Mouse (Mus musculus) cerebellum, postnatal 4 days (tissue): ENCODE data around the gene Igf2r.
A peak's percentile ranks its signal among the peaks of the same experiment; 100 is the strongest.
"Not testable (repeated sequence)": the region's sequence is repeated elsewhere in the genome, so short reads cannot be mapped to it uniquely, and the experiment has no call there.

Experiments
- DNase-seq, 2 experiments: peaks; one replicate each; pipeline ENCODE4 v3.0.0; 2022; ENCODE audit warnings: low spot score in 2 of 2, mixed read lengths in 1 of 2

Gene Igf2r

GRCm38 (mm10) chr17:12718251-12718650 lies 51.2 kb downstream of the Igf2r start:
- DNase-seq = no peak

DNA sequence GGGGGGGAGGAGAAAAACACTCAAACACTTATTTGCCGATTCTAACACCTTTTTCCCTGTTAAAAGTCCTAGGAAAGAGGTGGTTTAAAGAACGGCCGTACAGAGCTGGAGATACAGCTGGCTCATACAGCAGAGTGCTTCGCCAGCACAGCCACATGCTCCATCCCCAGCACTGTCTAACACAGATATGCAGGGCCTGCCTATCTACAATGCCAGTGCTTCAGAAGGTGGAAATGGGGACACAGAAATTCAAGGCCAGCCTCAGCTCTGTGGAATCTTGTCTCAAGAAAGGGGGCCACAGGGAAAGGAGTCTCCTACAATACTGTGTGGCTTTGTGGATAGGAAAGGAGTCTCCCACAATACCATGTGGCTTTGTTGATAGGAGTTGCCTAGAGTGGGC lies 52.0 kb downstream of the Igf2r start:
- no peak for DNase-seq

GRCm38 (mm10) chr17:12715032-12715431 lies 54.4 kb downstream of the Igf2r start:
- DNase-seq = no peak

- DNase-seq = no peak
These were observed 55.3 kb downstream of the Igf2r start for GRCm38 (mm10) chr17:12714080-12714561.

DNA sequence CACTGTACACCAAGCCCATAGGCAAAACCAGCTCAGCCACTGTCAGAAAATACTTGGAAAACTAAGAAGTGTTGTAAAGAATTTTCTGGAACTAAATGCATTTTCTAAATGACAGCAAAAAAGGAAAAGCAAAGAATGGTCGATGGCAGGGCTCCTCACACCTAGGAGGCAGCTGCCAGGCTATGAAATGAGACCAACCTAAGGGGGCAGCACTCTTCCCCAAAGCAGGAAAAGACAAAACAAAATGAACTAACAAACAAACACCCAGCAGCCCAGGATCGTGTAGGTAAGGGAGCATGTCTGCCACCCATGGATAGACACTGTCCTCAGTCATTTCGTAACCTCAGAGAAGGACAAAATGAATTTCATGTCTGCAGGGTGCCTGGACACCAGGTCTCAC lies 56.5 kb downstream of the Igf2r start:
- no peak for DNase-seq

GRCm38 (mm10) chr17:12712191-12712590 lies 57.3 kb downstream of the Igf2r start:
- DNase-seq = no peak

- DNase-seq = no peak
These were observed 58.5 kb downstream of the Igf2r start for GRCm38 (mm10) chr17:12710976-12711375.

- no peak for DNase-seq
These were observed 59.2 kb downstream of the Igf2r start for GRCm38 (mm10) chr17:12710050-12710780.

DNA sequence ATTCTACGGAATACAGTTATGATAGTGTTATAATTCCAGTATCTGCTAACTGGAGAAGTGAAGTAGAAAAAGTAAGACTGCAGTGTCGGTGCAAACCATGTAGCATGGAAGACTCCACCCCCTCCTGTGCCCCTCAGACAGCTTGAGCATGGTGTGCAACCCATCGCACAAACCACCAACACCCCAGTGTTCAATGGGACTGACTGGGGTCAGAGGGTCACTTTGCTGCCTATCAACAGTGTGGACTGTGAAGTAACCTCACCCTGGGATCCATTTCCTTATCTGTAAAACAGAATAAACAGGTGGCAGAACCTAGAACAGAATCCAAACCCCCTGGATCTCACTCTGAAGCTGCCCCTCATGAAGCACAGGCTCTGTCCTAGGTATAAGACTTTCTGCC lies 61.1 kb downstream of the Igf2r start:
- DNase-seq = no peak

GRCm38 (mm10) chr17:12706590-12707049 lies 62.8 kb downstream of the Igf2r start:
- DNase-seq = no peak

DNA sequence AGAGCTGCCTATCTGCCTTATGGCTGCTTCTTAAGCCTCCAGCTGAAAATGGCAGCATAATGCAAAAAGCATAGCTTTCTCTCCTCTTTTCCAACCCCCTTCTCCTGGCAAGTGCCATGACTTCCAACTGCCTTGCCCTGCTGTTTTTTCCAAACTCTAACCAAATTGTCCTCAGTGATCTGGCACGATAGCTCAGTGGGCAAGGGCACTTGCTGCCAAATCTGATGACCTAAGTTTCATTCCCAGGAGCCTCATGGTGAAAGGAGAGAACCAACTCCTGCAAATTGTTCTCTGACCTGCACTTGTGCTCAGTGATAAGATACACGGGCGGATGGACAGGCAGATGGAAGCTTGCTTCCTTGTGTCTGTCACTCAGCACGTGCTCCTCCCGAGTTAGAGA lies 66.6 kb downstream of the Igf2r start:
- no peak for DNase-seq

DNA sequence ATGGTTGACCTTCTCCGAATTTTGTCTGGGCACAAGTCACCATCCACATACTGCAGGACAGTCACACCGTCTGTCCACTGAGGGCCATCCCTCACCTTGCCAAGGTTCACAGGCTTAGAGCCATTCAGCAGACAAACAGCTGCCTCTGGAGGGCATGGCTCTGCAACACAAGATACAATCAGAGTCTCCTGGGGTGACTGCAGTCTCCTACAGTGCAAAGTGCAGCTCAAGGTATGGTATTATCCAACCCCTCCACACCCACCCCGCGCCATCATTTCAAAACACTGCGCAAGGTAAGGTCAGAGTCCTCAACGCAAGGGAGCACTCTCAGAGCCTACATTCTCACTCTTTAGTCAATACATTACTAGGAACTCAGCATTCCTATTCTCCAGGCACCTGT lies 69.1 kb downstream of the Igf2r start:
- DNase-seq = no peak

DNA sequence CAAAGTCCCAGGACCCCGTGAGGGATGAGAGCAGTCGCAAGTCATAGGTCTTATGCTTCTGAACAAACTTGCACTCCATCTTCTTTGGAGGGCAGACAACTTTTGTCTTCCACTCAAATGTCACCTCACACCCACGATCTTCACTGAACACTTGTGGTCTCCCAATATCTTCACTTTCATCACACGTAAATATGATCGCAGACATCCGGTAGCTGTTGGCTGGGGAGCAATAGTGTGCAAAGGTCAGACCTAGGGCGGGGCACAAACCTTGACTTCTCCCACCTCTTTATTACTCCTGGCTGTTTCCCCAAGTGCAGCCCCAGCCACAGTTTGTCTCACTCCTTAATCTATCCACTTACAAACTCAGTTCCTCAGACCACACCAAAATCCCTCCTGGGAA lies 77.6 kb downstream of the Igf2r start:
- no peak for DNase-seq

- peak in 1 of 2 experiments; percentile 54 for DNase-seq
These were observed 79.9 kb downstream of the Igf2r start for GRCm38 (mm10) chr17:12689537-12689936.

DNA sequence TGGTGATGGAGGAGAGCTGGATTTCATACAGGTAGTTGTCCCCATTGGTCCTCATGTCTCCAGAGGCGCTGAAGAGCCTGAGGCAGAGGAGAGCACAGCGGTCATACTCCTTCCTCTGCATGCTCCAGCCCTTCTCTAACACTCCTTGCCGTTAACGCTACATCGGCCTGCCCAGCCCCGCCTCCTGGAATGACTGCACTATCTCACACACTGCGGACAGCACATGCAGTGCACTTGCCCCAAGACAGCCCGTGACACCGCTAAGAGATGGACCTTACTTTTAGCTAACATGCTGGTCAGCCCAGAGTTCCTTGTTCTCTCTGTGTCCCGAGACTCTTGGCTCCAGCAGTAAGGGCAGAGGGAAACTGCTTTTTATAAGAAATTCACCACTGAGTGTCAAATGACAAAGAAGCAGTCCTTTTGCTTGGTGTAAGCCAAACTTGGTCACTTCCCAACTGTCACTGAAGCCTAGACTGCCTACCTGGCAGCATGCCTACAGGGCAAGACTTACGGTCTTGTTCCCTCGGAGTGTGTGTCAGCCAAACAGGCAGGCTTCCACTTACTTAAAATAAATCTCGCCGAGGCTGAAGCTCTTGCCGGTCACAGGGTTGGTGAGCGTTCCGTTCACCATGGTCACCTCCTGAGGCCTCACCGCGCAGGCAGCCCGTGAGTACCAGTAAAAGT lies 80.9 kb downstream of the Igf2r start:
- peak in 1 of 2 experiments; percentile 24 for DNase-seq

DNA sequence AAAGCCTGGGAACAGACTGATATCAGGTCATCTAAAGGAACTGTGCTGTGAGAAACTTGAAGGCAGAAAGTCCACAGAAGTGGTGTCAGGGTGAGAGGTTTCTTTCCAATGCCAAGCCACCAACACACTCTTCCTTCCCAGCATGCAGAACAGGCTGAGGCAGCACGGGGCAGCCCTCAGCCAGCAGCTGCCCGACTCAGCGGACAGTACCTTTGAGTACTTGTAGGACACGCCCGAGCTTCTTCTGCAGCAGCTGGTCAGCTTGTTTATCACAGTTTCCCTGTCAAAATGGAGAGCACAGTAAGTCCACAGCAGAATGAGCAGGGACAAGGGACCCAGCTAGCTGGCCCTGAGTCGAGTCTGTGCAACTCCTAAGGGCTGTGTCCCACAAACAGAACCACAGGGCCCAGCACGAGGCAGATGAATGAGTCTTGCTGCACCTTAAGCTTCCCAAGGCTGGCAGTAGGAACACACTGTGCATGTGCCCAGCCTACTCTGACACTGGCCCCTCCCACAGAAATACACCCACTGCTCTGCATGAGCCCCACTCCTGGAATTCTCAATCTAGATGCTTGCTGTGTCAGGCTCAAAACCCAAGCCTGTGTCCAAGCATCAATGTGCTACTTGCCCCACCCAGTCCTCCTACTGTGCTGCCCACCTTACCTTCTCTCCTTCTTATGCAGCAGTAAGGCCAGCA lies 84.4 kb downstream of the Igf2r start:
- no peak for DNase-seq

GRCm38 (mm10) chr17:12684412-12684811 lies 85.1 kb downstream of the Igf2r start:
- no peak for DNase-seq

- no peak for DNase-seq
These were observed 85.9 kb downstream of the Igf2r start for GRCm38 (mm10) chr17:12683582-12683981.

DNA sequence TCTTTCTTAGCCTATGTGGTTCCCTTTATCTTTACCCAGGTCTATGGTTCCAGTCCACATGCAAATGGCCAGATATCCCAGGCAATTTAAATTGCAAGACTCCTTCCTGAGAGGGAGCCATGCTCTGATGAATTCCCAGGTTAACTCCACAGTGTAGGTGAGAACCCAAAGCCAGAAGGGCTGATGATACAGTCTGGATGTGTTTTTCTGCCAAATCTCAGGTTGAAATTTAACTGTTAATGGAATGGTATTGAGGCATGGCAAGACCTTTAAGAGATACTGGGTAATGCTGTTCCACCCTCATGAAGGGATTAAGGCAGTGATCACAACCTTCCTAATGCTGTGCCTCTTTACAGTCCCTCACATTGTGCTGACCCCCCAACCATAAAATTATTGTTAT lies 91.2 kb downstream of the Igf2r start:
- no peak for DNase-seq

DNA sequence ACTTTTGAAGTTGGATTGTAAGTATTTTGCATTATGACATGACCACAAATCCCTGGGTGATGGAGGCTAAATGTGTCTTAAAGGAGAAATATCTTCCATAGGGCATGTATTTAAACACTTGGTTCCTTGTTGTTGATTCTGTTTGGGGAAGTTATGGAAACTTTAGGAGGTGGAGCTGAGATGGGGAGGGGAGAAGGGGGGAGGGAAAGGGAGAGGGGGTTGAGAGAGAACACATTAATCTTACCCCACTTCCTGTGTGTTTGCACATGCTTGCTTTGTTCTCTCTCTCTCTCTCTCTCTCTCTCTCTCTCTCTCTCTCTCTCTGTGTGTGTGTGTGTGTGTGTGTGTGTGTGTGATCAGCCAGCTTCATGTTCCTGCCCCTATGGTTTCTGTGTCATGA lies 92.3 kb downstream of the Igf2r start:
- no peak for DNase-seq

DNA sequence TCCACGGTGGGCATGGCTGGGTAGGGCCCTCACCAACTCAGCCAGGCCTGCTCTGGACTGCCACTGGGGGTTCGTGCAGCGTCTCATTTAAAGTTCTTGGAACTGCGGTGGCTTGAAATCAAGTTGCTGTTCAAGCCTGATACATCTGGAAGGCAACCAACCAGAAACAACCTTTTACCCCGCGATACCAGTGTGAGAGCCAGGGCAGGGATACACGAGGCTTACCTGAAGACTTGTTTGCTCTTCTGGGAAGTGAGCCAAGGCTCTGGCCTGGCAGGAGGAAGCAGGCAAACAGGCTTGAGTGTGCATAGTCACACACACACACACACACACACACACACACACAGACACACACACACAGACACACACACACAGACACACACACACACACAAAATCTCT lies 93.8 kb downstream of the Igf2r start, which contains the start of gene Slc22a1:
Gene Slc22a1, minus strand, starts transcription at position 184 of the 400 bp plus-strand sequence.
- DNase-seq = no peak

GRCm38 (mm10) chr17:12674980-12675379 lies 94.5 kb downstream of the Igf2r start:
- not testable (repeated sequence) for DNase-seq
